Mouse (Mus musculus): Measurements from ENCODE around the gene Vmn1r188.
"Not testable (repeated sequence)": the region's sequence is repeated elsewhere in the genome, so short reads cannot be mapped to it uniquely, and the experiment has no call there.

Gene Vmn1r188

DNA sequence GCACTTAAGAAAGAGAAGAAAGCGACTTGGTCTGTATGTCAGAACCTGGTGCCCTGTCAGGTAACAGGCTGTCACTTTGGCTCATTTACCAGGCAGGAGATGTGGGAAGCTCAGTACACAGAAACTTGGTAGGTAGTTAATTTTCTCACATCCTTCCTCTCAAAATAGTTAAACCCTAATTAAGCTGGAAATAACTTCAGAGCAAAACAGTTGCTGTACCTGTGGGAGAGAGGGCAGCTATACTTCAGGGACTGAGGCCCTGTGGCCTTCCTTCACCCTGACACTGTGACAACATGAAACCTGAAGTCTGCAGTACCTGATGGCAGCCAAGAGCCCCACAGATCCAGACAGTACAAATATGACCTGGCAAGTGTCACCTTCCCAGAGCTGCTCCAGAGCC lies at the start of gene Vmn1r188:
Gene Vmn1r188, plus strand, starts transcription at position 301 of the 400 bp plus-strand sequence.
- not testable (repeated sequence) for DNase-seq

- no peak for DNase-seq
These were observed 49.6 kb upstream of the Vmn1r188 start for GRCm38 (mm10) chr13:22034443-22035266.

DNA sequence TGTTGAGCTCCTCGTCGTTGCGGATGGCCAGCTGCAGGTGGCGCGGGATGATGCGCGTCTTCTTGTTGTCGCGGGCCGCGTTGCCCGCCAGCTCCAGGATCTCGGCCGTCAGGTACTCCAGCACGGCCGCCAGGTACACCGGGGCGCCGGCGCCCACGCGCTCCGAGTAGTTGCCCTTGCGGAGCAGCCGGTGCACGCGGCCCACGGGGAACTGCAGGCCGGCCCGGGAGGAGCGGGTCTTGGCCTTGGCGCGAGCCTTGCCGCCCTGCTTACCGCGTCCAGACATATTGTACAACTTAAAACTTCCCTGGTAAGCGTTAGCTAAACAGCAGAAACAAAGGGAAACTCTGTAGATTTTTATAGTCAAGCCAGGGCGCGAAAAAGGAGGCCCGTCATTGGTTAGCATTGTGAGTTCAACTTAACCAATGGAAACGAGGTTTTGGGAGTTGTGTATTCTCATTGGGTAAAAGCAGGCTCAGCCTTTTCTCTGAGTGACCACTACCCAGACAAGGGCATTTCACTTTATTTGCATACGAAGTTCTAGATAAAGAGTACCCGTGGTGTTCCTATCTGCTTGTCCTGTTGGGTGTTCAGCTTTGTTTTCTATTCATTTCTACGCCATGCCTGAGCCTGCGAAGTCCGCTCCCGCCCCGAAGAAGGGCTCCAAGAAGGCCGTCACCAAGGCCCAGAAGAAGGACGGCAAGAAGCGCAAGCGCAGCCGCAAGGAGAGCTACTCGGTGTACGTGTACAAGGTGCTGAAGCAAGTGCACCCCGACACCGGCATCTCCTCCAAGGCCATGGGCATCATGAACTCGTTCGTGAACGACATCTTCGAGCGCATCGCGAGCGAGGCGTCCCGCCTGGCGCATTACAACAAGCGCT lies 48.7 kb upstream of the Vmn1r188 start, which contains the start of the genes Hist1h2ah and Hist1h2bk:
Gene Hist1h2ah, minus strand, starts transcription at position 302 of the 882 bp plus-strand sequence.
Gene Hist1h2bk, plus strand, starts transcription at position 604 of the 882 bp plus-strand sequence.
- peak; percentile 80 for DNase-seq

DNA sequence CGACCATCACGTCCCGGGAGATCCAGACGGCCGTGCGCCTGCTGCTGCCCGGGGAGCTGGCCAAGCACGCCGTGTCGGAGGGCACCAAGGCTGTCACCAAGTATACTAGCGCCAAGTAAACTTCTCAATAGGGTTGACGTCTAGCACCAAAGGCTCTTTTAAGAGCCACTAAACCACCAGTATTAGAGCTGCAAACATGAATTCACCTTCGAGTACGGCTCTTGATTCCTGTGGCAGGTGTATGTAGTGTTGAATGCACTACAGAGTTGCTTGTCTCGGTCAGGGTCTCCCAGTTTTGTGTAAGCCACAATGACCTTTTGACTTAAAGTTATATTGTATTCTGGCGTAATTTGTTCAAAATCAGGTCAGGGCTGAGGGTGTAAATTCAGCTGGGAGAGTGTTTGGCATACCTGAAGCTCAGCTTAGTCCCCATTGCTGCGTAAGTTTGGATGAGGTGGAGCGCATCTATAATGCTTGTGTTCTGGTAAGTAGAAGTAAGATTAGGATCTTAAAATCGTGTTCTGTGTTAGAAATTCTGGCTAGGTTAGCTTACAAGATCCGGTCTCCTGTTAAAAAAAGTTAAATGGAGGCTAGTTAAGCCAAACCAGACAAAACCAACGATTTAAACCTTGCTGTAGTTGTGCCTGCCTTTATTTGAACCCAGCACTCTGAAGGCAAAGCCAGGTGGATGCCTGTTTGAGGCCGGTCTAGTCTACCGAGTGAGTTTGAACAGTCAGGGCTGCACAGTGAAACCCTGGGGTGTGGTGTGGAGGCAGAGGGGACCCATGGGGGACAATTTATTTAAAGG lies 47.9 kb upstream of the Vmn1r188 start:
- DNase-seq, result peak; percentile 17

DNA sequence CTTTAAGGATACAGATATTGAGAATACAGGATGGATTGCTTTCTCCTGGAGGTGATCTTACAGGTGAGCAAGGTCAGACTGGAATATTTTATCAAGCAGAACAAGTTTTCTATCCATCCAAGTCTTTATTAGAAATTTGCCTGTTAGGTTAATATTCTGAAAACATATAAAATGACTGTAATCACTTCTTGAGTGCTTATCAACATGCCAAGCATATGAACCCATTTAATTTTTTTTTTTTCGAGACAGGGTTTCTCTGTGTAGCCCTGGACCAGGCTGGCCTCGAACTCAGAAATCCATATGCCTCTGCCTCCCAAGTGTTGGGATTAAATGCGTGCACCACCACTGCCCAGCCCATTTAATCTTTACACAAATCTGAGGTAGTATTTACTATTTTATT lies 47.3 kb upstream of the Vmn1r188 start:
- DNase-seq, result no peak

GRCm38 (mm10) chr13:22037415-22037814 lies 46.8 kb upstream of the Vmn1r188 start:
- no peak for DNase-seq

- DNase-seq, result no peak
These were observed 44.9 kb upstream of the Vmn1r188 start for GRCm38 (mm10) chr13:22039364-22039763.

DNA sequence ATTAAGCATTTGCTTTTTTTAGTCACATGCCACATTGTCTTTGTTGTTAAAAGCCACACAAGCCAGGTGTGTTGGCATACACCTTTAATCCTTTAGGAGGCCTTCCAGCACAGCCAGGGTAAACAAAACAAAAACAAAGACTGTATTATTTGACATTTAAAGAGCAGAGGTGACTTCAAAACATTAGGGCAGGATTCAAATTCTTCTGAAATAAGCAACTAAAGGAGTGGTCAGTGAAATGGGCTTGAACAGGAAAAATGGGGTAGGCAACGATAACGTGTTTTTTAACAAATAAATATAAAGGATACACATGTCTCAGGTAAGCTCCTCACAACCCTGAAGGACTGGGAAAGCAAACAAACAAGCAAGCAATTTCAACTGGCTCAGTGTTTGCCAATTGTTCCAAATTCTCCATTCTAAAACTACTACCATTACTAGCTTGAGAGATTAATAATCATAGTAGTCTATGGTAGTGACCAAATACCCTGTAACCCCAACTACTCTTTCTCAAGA lies 44.2 kb upstream of the Vmn1r188 start:
- DNase-seq, result no peak

GRCm38 (mm10) chr13:22040464-22041141 lies 43.6 kb upstream of the Vmn1r188 start:
- no peak for DNase-seq

GRCm38 (mm10) chr13:22041142-22041536 lies 43.1 kb upstream of the Vmn1r188 start, which contains the start of gene Hist1h4i:
Hist1h4i (minus strand) TSS chr13:22041362.
- DNase-seq, result peak; percentile 96

GRCm38 (mm10) chr13:22041651-22042567 lies 42.3 kb upstream of the Vmn1r188 start:
- peak; percentile 42 for DNase-seq

DNA sequence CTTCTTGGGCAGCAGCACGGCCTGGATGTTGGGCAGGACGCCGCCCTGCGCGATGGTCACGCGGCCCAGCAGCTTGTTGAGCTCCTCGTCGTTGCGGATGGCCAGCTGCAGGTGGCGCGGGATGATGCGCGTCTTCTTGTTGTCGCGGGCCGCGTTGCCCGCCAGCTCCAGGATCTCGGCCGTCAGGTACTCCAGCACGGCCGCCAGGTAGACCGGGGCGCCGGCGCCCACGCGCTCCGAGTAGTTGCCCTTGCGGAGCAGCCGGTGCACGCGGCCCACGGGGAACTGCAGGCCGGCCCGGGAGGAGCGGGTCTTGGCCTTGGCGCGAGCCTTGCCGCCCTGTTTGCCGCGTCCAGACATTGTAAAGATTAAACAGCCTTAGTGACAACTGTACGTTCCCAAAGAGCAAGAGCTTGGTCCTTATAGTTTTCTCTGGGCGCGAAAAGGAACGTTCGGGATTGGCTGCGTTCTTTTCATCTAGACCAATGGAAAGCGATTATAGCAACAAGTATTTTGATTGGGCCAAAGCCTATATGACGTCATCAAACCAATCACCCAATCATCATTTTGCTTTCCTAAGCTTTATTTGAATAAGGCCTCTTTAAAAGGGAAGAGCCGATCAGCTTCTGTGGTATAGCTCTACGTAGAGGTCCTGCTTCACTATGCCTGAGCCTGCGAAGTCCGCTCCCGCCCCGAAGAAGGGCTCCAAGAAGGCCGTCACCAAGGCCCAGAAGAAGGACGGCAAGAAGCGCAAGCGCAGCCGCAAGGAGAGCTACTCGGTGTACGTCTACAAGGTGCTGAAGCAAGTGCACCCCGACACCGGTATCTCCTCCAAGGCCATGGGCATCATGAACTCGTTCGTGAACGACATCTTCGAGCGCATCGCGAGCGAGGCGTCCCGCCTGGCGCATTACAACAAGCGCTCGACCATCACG lies 41.4 kb upstream of the Vmn1r188 start, which contains the start of the genes Hist1h2ag and Hist1h2bj:
Gene Hist1h2ag, minus strand, starts transcription at position 377 of the 935 bp plus-strand sequence.
Gene Hist1h2bj, plus strand, starts transcription at position 647 of the 935 bp plus-strand sequence.
- peak; percentile 91 for DNase-seq

DNA sequence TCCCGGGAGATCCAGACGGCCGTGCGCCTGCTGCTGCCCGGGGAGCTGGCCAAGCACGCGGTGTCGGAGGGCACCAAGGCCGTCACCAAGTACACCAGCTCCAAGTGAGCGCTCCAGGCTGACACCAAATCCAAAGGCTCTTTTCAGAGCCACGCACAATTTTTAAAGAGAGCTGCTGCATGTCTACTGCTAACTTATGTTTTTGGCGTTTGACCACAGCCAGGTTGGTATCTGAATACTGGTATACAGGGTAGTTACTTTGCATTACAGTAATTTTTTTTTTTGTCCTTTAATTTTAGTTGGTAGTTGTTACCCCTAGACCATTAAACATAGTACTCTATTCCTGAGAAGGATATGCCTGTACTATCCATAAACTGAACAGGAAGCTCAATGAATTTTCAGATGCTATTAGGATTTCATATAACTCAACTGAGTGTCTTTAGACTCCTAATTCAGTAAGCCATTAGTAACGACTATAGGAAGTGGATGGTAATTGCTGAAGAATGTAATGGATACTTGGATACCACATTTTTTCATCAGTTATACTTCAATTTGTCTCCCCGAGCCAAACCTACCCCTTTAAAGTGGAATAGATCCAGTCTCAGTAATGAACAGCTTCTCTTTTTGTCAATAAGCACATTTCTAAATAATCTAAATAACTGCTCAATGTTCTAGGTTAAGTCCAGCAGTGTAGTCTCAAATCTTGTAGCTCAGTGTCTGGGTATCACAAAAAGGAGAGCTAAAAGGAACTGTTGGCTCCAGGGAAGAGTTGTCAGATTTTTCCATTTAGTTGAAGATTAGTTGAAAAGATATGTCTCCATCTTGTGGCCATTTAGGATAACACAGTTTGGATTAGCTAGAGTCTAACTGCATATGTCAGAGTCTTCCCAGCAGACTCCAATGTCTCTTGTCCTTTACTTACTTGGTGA lies 40.5 kb upstream of the Vmn1r188 start:
- peak; percentile 45 for DNase-seq

DNA sequence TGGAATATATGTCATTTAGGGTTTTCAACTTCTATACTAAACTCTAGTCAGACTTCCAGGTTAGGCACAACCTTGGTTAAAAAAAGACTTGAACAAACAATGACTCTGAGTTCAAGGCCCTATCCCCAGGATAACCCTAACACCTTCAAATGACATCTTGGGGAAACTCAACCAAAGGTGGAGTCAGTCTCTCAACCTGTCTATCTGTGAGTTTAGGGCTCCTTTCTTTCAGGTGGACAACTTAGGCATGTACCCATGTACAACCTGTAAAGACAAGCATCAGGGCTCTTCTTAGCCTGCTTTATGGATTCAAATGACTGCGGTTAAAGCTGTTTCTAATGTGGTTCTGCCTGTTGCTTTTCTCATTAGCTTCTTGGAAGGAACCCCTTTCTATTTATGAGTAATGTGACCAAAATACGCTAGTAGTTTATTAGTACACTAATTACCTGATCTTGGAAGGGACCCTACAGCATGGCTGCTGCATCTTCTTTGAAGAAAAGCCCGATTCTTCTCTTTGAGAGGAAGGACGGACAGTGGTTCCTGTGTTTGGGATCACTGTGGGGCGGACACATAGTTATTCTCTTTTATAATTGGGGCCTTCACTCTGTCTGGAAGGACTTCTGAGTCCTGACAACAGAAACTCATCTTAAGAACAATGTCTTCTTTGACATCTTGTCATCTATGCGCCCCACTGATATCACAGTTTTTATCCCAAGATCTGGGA lies 39.6 kb upstream of the Vmn1r188 start:
- no peak for DNase-seq

GRCm38 (mm10) chr13:22045311-22045710 lies 38.9 kb upstream of the Vmn1r188 start:
- DNase-seq, result no peak

- DNase-seq, result no peak
These were observed 35.2 kb upstream of the Vmn1r188 start for GRCm38 (mm10) chr13:22049041-22049440.

DNA sequence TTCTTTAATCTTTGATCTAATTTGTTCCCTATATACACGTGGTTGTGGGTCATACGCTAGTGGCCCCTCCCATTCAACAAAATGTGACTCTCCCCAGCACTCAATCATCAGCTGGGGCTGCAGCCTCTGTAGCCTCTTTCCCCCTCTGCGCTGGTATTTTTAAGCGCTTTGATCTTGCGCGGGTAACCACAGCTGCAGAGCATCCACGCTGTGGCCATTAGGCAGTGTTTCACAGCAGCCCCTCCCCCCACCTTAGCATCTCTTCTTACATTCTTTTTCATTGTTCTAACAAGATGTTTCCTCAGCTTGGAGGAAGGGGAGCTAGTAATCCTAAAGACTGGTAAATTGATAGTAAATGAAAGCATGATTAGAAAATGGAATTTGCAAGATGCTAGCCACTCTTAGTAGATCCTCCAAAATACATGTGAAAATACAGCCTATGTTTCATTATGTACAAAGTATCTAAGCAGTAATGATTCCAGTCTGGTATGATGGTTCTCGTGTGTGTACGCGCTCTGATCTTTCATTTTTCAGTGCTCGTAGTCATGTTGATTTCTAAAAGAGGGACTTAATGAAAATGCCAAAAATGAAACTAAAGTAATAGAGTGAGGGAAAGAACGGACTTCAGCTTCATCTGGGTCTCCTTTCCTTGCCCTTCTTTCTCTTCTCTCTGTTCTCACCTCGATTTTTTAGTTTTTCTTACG lies 34.4 kb upstream of the Vmn1r188 start:
- no peak for DNase-seq

Data from cerebellum, adult 11-12 months (tissue).